Mouse (Mus musculus) thymus, adult 2 months (tissue): ENCODE results near the gene Psma4.

Experiments used
- CTCF ChIP-seq: fragments of 200-500 bp; IDR thresholded peaks from 2 replicates; pipeline ENCODE4 v1.5.1; 2012; ENCODE audit warnings: mild to moderate bottlenecking, control low read depth, low read length, moderate library complexity, borderline replicate concordance; ENCODE audit not compliant: control insufficient read depth, poor library complexity, insufficient read depth; ENCODE audit errors: extremely low read depth
- POLR2A ChIP-seq: fragments of 200-500 bp; IDR thresholded peaks from 2 replicates; pipeline ENCODE4 v1.6.1; 2012; ENCODE audit warnings: mild to moderate bottlenecking, low read length, control low read depth, moderate library complexity; ENCODE audit not compliant: control insufficient read depth, poor library complexity, insufficient read depth; ENCODE audit errors: extremely low read depth

- TF ChIP-seq POLR2A (no peak), CTCF (no peak)
These were observed 31.8 kb upstream of the Psma4 start for GRCm38 (mm10) chr9:54918781-54919180.
